Mouse (Mus musculus) liver, embryonic 14.5 days (tissue): ENCODE measurements around the gene Gm12845. TPM values are rescaled to one million over a fixed set of nuclear protein-coding genes. Genes with fewer than 3 reads are reported as not detected.

Source experiments
- ATAC-seq: fragments of 200-750 bp; cut with Nextera tagmentation; 2 replicates; pipeline ENCODE4 v1.8.0; 2017; ENCODE audit warnings: moderate number of reproducible peaks, mild to moderate bottlenecking, moderate library complexity; ENCODE audit not compliant: insufficient read depth
- DNase-seq, 3 experiments: peaks; one replicate each; pipeline ENCODE4 v3.0.0-alpha.2; 2012 to 2013; ENCODE audit warnings: low read depth in 3 of 3, low spot score in 3 of 3
- H3K27ac ChIP-seq: fragments of 300-500 bp; sonication (generic); 2 replicates; pipeline ENCODE4 v1.5.1; 2014; ENCODE audit warnings: moderate library complexity, mild to moderate bottlenecking, control low read depth, inconsistent platforms
- H3K27me3 ChIP-seq: fragments of 300-500 bp; sonication (generic); 2 replicates; pipeline ENCODE4 v1.6.1; 2014; ENCODE audit warnings: mild to moderate bottlenecking, low read length, moderate library complexity; ENCODE audit not compliant: control insufficient read depth, insufficient read depth
- H3K36me3 ChIP-seq: fragments of 300-500 bp; sonication (generic); replicated peaks from 2 replicates; pipeline ENCODE4 v1.6.1; 2014; ENCODE audit warnings: low read depth; ENCODE audit not compliant: control insufficient read depth, insufficient read depth
- H3K4me1 ChIP-seq, 2 experiments: fragments of 200-500 bp in 1 of 2; fragments of 300-500 bp in 1 of 2; sonication (generic) in 1 of 2; replicated peaks; 2 replicates each; pipeline ENCODE4 v1.6.1; 2012 to 2014; ENCODE audit warnings: antibody characterized with exemption in 1 of 2, inconsistent platforms in 1 of 2, low read length in 1 of 2; ENCODE audit not compliant: control insufficient read depth in 2 of 2, insufficient read depth in 2 of 2
- H3K4me2 ChIP-seq: fragments of 300-500 bp; sonication (generic); 2 replicates; pipeline ENCODE4 v1.6.1; 2014; ENCODE audit warnings: low read depth, mild to moderate bottlenecking, control low read depth, moderate library complexity
- H3K4me3 ChIP-seq, 2 experiments: fragments of 200-500 bp in 1 of 2; fragments of 300-500 bp in 1 of 2; sonication (generic) in 1 of 2; 2 replicates each; pipeline ENCODE4 v1.5.1; 2012 to 2014; ENCODE audit warnings: low read depth in 2 of 2, low read length in 2 of 2, mild to moderate bottlenecking in 2 of 2, control low read depth in 1 of 2, inconsistent platforms in 1 of 2, moderate library complexity in 1 of 2; ENCODE audit not compliant: insufficient read depth in 1 of 2
- H3K9ac ChIP-seq: fragments of 300-500 bp; sonication (generic); replicated peaks from 2 replicates; pipeline ENCODE4 v1.6.1; 2014; ENCODE audit warnings: mild to moderate bottlenecking, control low read depth, moderate library complexity
- H3K9me3 ChIP-seq: fragments of 300-500 bp; sonication (generic); 2 replicates; pipeline ENCODE4 v1.6.1; 2016; ENCODE audit warnings: low read length, mixed read lengths; ENCODE audit not compliant: control insufficient read depth
- CTCF ChIP-seq: IDR thresholded peaks from 2 replicates; pipeline ENCODE4 v1.5.1; 2016; ENCODE audit warnings: antibody characterized with exemption, low read depth, control low read depth
- EP300 ChIP-seq: IDR thresholded peaks from 2 replicates; pipeline ENCODE4 v1.6.1; 2016; ENCODE audit warnings: antibody characterized with exemption, low read depth
- WGBS: fragments of 180-500 bp; shearing (Covaris S2); extraction: QIAGEN DNeasy Blood & Tissue Kit; methylation state at CpG from one replicate; pipeline ENCODE4 v1.1.7; 2014; ENCODE audit not compliant: insufficient replicate concordance; 5-methylcytosine and 5-hydroxymethylcytosine counted together
- polyA plus RNA-seq, 2 experiments: library from polyadenylated mRNA; depleted of rRNA in 1 of 2; stranded (reverse) in 1 of 2; unstranded in 1 of 2; fragments of >200 nt; fragmentation: Nextera tagmentation in 1 of 2; extraction: Ambion mirVana in 1 of 2; gene quantifications; 2 replicates each; pipeline versions ENCODE4 v1.2.1 to v1.2.3; 2012 to 2014

Gm12845 gene
- polyA plus RNA-seq, 2 experiments = not detected

DNA sequence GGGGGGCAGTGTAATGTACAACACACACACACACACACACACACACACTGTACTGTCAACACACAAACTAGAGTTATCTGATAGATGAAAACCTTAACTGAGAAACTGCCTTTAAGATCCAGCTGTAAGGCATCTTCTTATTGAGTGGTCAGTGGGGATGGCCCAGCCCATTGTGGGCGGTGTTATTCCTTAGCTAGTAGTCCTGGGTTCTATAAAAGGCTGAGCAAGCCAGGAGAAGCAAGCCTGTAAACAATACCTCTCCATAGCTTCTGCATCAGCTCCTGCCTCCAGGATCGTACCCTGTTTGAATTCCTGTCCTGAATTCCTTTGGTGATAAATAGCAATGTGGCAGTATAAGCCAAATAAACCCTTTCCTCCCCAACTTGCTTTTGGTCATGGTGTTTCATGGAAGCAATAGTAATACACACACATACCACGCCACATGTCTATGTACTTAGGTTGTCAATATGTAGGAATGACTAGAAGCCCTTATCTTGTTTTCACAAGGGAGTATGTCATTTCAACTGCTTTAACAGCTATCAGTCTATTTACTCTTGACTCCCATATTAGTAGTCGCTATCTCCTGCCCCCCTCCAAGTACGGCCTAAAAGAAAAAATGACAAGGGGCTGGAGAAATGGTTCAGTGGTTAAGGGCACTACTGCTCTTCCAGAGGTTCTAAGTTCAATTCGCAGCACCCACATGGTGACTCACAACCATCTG is 41.0 kb upstream of the Gm12845 start:
- DNase-seq (no peak), ATAC-seq (no peak)
- no peaks in the 10 kb centered on the region; the same call in none of the 2 replicates for H3K36me3 ChIP-seq
- H3K4me3 ChIP-seq = no peak overlapping the region
- no peak overlapping the region for H3K27ac ChIP-seq
- H3K27me3 ChIP-seq = no peaks in the 10 kb centered on the region
- H3K9ac ChIP-seq = no peak overlapping the region
- H3K4me2 ChIP-seq = no peak overlapping the region
- H3K4me1 ChIP-seq = peaks cover 0 to 3% of the 10 kb centered on the region in 2 experiments; a peak in 2 of 4 replicates
- no peaks in the 10 kb centered on the region for H3K9me3 ChIP-seq
- 48% methylated on average over 6 of the region's 6 CpGs for WGBS
- no peak for TF ChIP-seq CTCF
- TF ChIP-seq EP300 = no peak

DNA sequence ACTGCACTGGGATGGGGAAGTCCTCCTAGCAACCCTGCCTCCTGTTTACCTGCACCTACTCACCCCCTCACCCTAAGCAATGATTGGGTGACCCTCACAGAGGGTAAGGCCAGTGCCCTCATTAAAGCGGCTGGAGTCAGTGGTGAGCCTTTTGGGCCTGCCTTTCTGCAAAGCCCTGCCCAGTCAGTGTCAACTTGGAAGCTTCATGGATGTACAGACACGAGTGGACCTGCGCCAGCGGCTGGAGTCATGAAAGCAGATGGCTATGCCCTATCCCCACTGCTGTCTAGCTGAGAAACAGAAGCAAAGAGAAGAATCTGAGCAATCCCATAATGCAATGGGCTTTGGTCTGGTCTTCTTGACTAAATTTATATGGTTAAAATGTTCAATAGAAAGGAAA is 37.9 kb upstream of the Gm12845 start:
- no peak for DNase-seq
- no peak overlapping the region for H3K4me2 ChIP-seq
- H3K9me3 ChIP-seq = no peaks in the 10 kb centered on the region
- H3K9ac ChIP-seq = no peak overlapping the region
- H3K4me1 ChIP-seq = peaks cover 0 to 2% of the 10 kb centered on the region in 2 experiments; a peak in 2 of 4 replicates
- no peak for ATAC-seq
- H3K36me3 ChIP-seq = no peaks in the 10 kb centered on the region
- no peaks in the 10 kb centered on the region for H3K27me3 ChIP-seq
- no peak overlapping the region for H3K27ac ChIP-seq
- no peak overlapping the region for H3K4me3 ChIP-seq
- TF ChIP-seq CTCF (no peak), EP300 (no peak)
- 61% methylated on average over 4 of the region's 4 CpGs for WGBS

DNA sequence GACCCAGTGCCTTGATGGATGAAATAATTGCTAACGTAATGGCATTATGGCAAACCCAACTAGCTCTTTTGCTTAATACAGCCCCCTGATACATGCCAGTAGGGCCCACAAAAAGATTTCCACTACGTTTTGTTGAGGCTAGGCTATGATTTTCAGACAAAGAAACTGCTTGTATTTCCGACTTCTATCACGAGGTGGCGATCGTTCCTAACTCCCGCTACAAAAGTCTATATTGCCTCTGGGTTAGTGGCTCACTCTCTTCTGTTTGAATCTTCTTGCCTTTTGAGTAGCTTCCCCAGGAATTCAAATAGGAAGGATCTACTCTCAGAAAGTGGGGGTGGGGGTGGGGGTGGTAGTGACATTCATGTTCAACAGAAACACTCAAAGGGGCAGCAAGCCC is 18.9 kb upstream of the Gm12845 start:
- no peak for ATAC-seq
- no peaks in the 10 kb centered on the region for H3K36me3 ChIP-seq
- TF ChIP-seq EP300 (no peak), CTCF (peak; percentile 64)
- no peak overlapping the region for H3K27ac ChIP-seq
- H3K9ac ChIP-seq = no peak overlapping the region
- H3K4me2 ChIP-seq = no peak overlapping the region
- no peaks in the 10 kb centered on the region for H3K9me3 ChIP-seq
- H3K4me1 ChIP-seq = no peaks in the 10 kb centered on the region
- WGBS = 3% methylated on average over 7 of the region's 7 CpGs
- H3K4me3 ChIP-seq = no peak overlapping the region
- no peaks in the 10 kb centered on the region for H3K27me3 ChIP-seq
- no peak for DNase-seq

DNA sequence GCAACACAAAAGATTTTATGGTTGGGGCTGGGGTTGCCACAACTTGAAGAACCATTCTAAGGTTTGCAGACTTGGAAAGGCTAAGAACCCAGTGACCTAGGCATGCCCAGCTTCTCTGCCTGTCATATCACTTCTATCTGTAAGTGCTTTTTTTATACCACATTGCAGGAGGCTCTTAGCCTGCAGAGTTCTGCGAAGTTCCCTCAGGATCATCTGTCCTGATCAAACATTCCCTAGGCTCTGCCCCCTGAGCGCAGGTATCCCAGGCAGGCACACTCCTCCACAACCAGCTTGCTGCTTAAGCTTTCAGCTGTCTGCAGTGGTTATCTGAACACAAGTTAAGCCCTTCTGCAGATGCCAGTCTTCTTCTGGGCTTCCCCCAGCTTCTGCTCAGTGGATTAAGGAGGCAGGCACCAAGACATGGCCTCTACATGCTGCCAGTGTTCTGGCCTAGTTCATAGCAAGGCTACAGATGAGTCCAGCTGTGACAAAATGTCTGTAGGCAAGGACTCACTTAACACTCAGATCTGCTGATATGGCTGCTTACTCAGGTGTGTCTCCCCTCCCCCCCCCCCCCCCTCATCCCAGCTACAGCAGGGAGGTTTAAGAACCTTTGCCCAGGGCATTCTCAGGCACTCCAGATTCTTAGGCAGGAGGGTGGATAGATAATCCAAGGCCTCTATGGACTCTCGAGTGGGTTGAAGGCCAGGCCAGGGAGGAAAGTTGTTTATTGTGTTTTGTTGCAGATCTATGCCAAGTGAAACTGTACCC is 15.2 kb upstream of the Gm12845 start:
- no peak for ATAC-seq
- DNase-seq = no peak
- Histone ChIP-seq H3K27me3 (no peaks in the 10 kb centered on the region), H3K4me3 (no peak overlapping the region), H3K36me3 (no peaks in the 10 kb centered on the region), H3K9me3 (no peaks in the 10 kb centered on the region), H3K4me2 (no peak overlapping the region), H3K27ac (no peak overlapping the region), H3K4me1 (no peaks in the 10 kb centered on the region), H3K9ac (no peak overlapping the region)
- TF ChIP-seq EP300 (no peak), CTCF (no peak)
- 56% methylated on average over 3 of the region's 3 CpGs for WGBS

DNA sequence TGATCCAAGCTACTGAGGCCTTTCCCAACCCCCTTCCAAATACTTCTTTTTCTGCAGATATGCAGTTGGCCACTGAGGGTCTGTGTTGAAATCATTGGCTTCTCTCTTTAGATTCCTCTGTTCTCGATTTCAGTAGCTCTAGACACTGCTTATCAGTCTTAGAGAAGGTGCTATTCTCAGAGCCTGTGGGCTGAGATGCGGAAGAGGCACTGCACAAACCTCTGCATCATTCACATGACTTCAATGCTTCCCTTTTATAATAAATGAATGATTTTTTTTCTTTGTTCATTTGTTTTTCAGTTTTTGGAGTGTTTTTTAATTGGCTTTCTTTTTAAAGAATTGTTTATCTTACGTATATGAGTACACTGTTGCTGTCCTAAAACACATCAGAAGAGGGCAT is 11.9 kb upstream of the Gm12845 start:
- H3K4me3 ChIP-seq = no peak overlapping the region
- H3K27ac ChIP-seq = no peak overlapping the region
- no peak for ATAC-seq
- H3K4me2 ChIP-seq = no peak overlapping the region
- TF ChIP-seq EP300 = no peak
- no peak for TF ChIP-seq CTCF
- WGBS = 45% methylated on average over 3 of the region's 3 CpGs
- DNase-seq = no peak
- no peaks in the 10 kb centered on the region for H3K4me1 ChIP-seq
- H3K9me3 ChIP-seq = no peaks in the 10 kb centered on the region
- no peak overlapping the region for H3K9ac ChIP-seq
- H3K27me3 ChIP-seq = no peaks in the 10 kb centered on the region
- no peaks in the 10 kb centered on the region for H3K36me3 ChIP-seq
